Mouse (Mus musculus): ENCODE measurements around the gene Nvl.

Gene Nvl

GRCm38 (mm10) chr1:181068344-181068743 is 75.7 kb downstream of the Nvl start:
- DNase-seq (ENCODE audit: low read depth, low spot score): no peak

- no peak for DNase-seq (ENCODE audit: low read depth, low spot score)
These were observed 79.4 kb downstream of the Nvl start for GRCm38 (mm10) chr1:181064648-181065047.

GRCm38 (mm10) chr1:181063991-181064390 is 80.0 kb downstream of the Nvl start:
- no peak for DNase-seq (ENCODE audit: low read depth, low spot score)

GRCm38 (mm10) chr1:181061784-181062485 is 82.1 kb downstream of the Nvl start:
- no peak for DNase-seq (ENCODE audit: low read depth, low spot score)

- no peak for DNase-seq (ENCODE audit: low read depth, low spot score)
These were observed 91.1 kb downstream of the Nvl start for GRCm38 (mm10) chr1:181052898-181053297.

- DNase-seq (ENCODE audit: low read depth, low spot score): no peak
These were observed 93.1 kb downstream of the Nvl start, which contains the start of gene 9130409I23Rik for GRCm38 (mm10) chr1:181050937-181051336. 9130409I23Rik (plus strand) TSS chr1:181051237.

GRCm38 (mm10) chr1:181049328-181049842 is 94.6 kb downstream of the Nvl start:
- DNase-seq (ENCODE audit: low read depth, low spot score): no peak

GRCm38 (mm10) chr1:181047520-181047919 is 96.5 kb downstream of the Nvl start:
- no peak for DNase-seq (ENCODE audit: low read depth, low spot score)

GRCm38 (mm10) chr1:181039652-181040051 is 104.4 kb downstream of the Nvl start:
- DNase-seq (ENCODE audit: low read depth, low spot score): no peak

GRCm38 (mm10) chr1:181037623-181038022 is 106.4 kb downstream of the Nvl start:
- no peak for DNase-seq (ENCODE audit: low read depth, low spot score)

Data from retina, postnatal 7 days (tissue).